Mouse (Mus musculus) midbrain, embryonic 11.5 days (tissue): Measurements from ENCODE around the gene Tmem127. TPM values are rescaled to one million over a fixed set of nuclear protein-coding genes. Genes with fewer than 3 reads are reported as not detected.
"Not testable (repeated sequence)": the region's sequence is repeated elsewhere in the genome, so short reads cannot be mapped to it uniquely, and the experiment has no call there.

ENCODE experiments used
- ATAC-seq: fragments of 200-750 bp; cut with Nextera tagmentation; 2 replicates; pipeline ENCODE4 v1.8.0; 2017; ENCODE audit warnings: moderate TSS enrichment, moderate library complexity; ENCODE audit not compliant: low FRiP score
- DNase-seq: peaks from one replicate; pipeline ENCODE4 v3.0.0; 2015; ENCODE audit warnings: low spot score; ENCODE audit errors: missing footprints
- H3K27ac ChIP-seq: fragments of 300-500 bp; sonication (generic); 2 replicates; pipeline ENCODE4 v1.5.1; 2014; ENCODE audit warnings: low read depth, low read length
- H3K27me3 ChIP-seq: fragments of 300-500 bp; sonication (generic); 2 replicates; pipeline ENCODE4 v1.6.1; 2014; ENCODE audit warnings: mild to moderate bottlenecking, low read length, moderate library complexity, mixed read lengths; ENCODE audit not compliant: control insufficient read depth, insufficient read depth
- H3K36me3 ChIP-seq: fragments of 300-500 bp; sonication (generic); 2 replicates; pipeline ENCODE4 v1.6.1; 2014; ENCODE audit warnings: mild to moderate bottlenecking, low read length, moderate library complexity, mixed read lengths; ENCODE audit not compliant: control insufficient read depth, insufficient read depth
- H3K4me1 ChIP-seq: fragments of 300-500 bp; sonication (generic); 2 replicates; pipeline ENCODE4 v1.6.1; 2014; ENCODE audit warnings: low read length; ENCODE audit not compliant: control insufficient read depth, insufficient read depth
- H3K4me2 ChIP-seq: fragments of 300-500 bp; sonication (generic); 2 replicates; pipeline ENCODE4 v1.6.1; 2014; ENCODE audit warnings: mild to moderate bottlenecking, moderate library complexity
- H3K4me3 ChIP-seq: fragments of 300-500 bp; sonication (generic); 2 replicates; pipeline ENCODE4 v1.5.1; 2014; ENCODE audit warnings: low read depth, low read length
- H3K9ac ChIP-seq: fragments of 300-500 bp; sonication (generic); 2 replicates; pipeline ENCODE4 v1.6.1; 2014; ENCODE audit warnings: low read length
- H3K9me3 ChIP-seq: fragments of 300-500 bp; sonication (generic); 2 replicates; pipeline ENCODE4 v1.6.1; 2016; ENCODE audit warnings: low read length; ENCODE audit not compliant: control insufficient read depth
- WGBS: fragments of 180-500 bp; shearing (Covaris S2); extraction: QIAGEN DNeasy Blood & Tissue Kit; methylation state at CpG from one replicate; pipeline ENCODE4 v1.1.7; 2014; 5-methylcytosine and 5-hydroxymethylcytosine counted together
- polyA plus RNA-seq: library from polyadenylated mRNA; unstranded; fragments of >200 nt; fragmentation: Nextera tagmentation; extraction: Ambion mirVana; gene quantifications from 2 replicates; pipeline ENCODE4 v1.2.1, GENCODE M21; 2014

Gene Tmem127
- polyA plus RNA-seq, 1 experiment from 2014 or later, result 24.6 TPM

DNA sequence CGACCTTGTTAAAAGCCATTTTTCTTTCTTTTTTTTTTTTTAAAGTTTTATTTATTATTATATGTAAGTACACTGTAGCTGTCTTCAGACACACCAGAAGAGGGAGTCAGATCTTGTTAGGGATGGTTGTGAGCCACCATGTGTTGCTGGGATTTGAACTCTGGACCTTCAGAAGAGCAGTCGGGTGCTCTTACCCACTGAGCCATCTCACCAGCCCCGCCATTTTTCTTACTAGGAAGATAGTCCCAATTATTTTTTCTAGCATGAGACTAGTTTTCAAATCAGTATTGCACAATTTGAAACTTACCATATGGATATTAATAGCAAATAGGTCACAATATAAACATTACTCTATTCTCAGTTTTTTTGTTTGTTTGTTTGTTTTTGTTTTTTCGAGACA, 24.3 kb downstream of the Tmem127 start:
- WGBS, result 87% methylated on average over 4 of the region's 4 CpGs
- not testable (repeated sequence) for H3K36me3 ChIP-seq, H3K4me2 ChIP-seq, H3K27me3 ChIP-seq, H3K4me3 ChIP-seq, ATAC-seq, H3K4me1 ChIP-seq, DNase-seq, H3K9me3 ChIP-seq, H3K27ac ChIP-seq, H3K9ac ChIP-seq

DNA sequence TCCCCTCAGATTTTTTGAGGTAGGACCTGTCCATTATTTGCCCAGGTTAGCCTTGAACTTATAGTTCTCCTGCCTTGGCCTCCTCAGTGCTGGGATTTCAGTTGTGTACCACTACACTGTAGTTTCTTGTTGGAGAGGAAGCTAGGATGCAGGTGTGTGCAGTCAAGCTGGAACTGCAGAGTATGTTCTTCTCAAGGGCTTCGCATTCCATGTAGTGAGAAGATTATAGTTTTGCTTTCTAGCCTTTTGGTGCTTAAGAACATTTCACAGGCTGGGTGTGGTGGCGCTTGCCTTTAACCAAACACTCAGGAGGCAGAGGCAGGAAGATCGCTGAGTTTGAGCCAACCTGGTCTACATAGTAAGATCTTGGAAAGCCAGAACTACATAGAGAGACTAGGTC, 25.1 kb downstream of the Tmem127 start:
- DNase-seq (no peak), ATAC-seq (no peak)
- no peak overlapping the region for H3K9ac ChIP-seq
- H3K36me3 ChIP-seq, result no peaks in the 10 kb centered on the region
- H3K27me3 ChIP-seq, result no peaks in the 10 kb centered on the region
- no peak overlapping the region for H3K27ac ChIP-seq
- peaks cover 6% of the 10 kb centered on the region; the same call in 1 of the 2 replicates for H3K4me1 ChIP-seq
- H3K9me3 ChIP-seq, result no peaks in the 10 kb centered on the region
- 93% methylated on average over 3 of the region's 3 CpGs for WGBS
- no peak overlapping the region for H3K4me3 ChIP-seq
- no peak overlapping the region for H3K4me2 ChIP-seq

DNA sequence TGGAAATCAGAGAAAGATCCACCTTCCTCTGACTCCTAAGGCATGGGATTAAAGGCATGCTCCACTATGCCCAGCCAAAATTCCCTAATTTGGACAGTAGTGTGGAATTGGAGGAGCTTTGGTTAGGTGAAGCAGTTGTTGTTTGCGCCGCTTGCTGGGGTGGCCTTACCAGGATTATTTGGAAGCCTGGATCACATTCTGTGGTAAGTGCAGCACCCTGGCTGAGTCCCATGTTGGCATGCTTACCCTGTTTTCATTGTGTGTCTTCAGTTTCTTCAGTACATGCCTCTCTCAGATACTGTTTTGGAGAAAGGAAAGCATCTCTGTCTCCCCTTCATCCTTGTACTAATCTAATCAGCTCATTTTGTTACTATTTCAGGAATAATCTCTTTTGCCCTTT, 26.9 kb downstream of the Tmem127 start:
- Histone ChIP-seq H3K27ac (no peak overlapping the region), H3K4me2 (no peak overlapping the region), H3K4me1 (peaks cover 6% of the 10 kb centered on the region; the same call in 1 of the 2 replicates), H3K36me3 (no peaks in the 10 kb centered on the region), H3K9ac (no peak overlapping the region), H3K4me3 (no peak overlapping the region), H3K9me3 (no peaks in the 10 kb centered on the region), H3K27me3 (no peaks in the 10 kb centered on the region)
- ATAC-seq (no peak), DNase-seq (no peak)
- 97% methylated on average over 2 of the region's 2 CpGs for WGBS

DNA sequence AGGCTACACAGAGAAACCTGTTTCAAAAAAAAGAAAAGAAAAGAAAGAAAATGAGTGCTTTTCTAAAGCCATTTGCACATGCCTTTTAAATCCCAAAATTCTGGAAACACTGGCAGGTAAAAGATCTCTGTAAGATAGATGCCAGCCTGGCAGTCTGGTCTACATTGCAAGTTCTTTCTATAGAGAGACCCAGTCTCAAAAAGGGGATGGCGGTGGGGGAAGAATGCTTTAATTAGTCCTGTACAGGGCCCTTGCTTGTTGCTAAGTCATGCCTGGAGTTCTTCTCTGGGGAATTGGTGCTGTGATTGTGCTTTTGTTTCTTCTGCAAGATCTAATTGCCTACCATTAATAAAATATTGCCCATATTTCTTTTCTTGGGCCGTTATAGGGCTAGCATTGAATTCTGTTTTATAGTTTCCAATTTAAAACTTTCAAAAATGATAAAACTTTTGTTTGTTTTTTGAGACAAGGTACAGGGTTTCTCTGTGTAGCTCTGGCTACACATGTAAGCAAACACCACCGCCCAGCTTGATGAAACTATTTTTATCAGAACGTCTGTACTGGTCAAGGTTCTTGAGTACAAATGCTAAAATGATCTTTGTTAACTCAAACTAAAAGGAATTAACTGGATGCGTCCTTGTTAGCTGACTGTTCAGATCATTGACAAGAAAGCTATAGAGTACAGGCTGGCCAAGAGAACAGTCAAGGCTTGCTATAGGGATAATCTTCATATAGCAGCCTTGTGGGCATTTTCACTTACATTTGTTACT, 28.0 kb downstream of the Tmem127 start:
- H3K4me1 ChIP-seq, result peaks cover 6% of the 10 kb centered on the region; the same call in 1 of the 2 replicates
- no peak overlapping the region for H3K9ac ChIP-seq
- WGBS, result 88% methylated on average over 5 of the region's 5 CpGs
- H3K27me3 ChIP-seq, result no peaks in the 10 kb centered on the region
- no peak overlapping the region for H3K4me3 ChIP-seq
- DNase-seq (no peak), ATAC-seq (no peak)
- H3K9me3 ChIP-seq, result no peaks in the 10 kb centered on the region
- no peak overlapping the region for H3K4me2 ChIP-seq
- no peak overlapping the region for H3K27ac ChIP-seq
- no peaks in the 10 kb centered on the region for H3K36me3 ChIP-seq

DNA sequence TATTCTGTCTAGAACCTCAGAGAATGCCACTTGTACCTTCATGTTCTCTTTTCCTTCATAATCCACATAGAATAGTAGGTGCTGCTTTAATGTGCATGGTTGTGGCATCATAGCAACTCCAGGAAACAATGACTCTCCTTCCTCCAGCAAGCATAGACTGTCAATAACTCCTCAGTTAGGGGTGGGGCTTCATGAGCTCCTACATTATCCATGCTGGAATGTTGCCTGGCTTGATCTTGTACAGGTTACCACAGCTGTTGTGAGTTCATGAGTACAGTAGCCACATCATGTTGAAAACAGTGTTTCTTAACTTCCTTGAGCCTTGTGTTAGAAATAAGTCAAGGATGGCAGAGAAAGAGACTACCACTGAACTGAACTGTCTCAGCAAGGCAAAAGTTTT, 30.5 kb downstream of the Tmem127 start:
- H3K9me3 ChIP-seq, result no peaks in the 10 kb centered on the region
- no peak overlapping the region for H3K27ac ChIP-seq
- H3K4me3 ChIP-seq, result no peak overlapping the region
- no peaks in the 10 kb centered on the region for H3K36me3 ChIP-seq
- H3K27me3 ChIP-seq, result no peaks in the 10 kb centered on the region
- H3K4me1 ChIP-seq, result 0 out of 2 replicates have a peak, but pooled peaks cover 2% of the 10 kb centered on the region
- DNase-seq (no peak), ATAC-seq (no peak)
- no peak overlapping the region for H3K4me2 ChIP-seq
- no peak overlapping the region for H3K9ac ChIP-seq

DNA sequence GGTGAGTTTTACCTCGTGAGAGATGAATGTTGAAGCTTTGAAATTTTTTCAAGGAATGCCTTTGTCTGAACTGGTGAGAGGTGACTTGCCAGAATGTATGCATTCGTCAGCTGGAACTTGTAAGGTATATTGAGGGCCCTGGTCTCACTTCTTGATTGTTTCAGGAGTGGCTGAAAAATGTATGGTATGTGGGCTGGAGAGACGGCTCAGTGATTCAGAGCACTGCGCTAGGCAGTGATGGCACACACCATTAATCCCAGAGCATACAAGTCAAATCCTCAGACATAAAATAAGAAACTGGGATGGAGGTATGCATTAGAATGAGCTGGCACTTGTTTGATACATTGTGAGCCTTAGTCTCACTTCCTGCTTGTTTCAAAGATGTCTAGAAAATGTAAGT, 44.5 kb downstream of the Tmem127 start:
- H3K27ac ChIP-seq, result no peak overlapping the region
- WGBS, result 80% methylated on average over 4 of the region's 4 CpGs

DNA sequence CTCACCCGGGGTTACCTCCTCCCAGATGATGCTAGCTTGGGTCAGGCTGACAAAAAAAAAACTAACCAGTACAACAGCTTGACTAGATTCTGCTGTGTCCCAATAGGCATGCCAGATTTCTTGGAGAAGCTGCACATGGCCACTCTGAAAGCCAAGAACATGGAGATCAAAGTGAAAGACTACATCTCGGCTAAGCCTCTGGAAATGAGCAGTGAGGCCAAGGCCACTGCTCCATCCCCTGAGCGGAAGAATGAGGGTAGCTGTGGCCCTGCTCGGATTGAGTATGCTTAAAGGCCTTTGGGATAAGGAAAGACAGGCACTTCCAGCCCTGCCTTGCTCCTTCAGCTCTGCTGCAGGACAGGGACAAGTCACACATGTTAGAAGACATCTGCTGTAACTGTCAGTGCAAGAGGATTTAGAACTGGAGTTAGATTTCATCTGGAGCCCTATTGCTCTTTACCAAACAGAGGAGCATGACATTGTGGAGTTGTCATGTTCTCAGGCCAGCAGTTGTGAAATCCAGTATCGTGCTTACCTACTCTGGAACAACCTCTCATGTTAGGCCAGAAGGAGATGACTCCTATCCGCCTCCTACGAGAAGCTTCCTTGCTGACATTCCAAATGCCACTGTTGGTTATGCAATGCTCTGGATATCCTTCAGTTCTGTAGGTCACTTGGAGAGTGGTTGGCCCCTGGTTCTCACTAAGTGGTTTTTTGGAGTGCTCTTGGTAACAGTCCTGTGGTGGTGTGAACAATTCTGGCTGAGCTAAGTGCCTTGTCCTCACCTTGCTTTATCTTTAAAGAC, 49.5 kb downstream of the Tmem127 start:
- WGBS, result 93% methylated on average over 7 of the region's 7 CpGs
- Histone ChIP-seq H3K9ac (no peak overlapping the region), H3K4me2 (no peak overlapping the region), H3K9me3 (no peaks in the 10 kb centered on the region), H3K4me3 (no peak overlapping the region), H3K4me1 (no peaks in the 10 kb centered on the region), H3K27ac (no peak overlapping the region), H3K27me3 (no peaks in the 10 kb centered on the region), H3K36me3 (peaks cover 21% of the 10 kb centered on the region)
- DNase-seq, result no peak
- no peak for ATAC-seq

More for the DNA sequence above, 44.5 kb downstream of the Tmem127 start:
- Histone ChIP-seq H3K4me2 (no peak overlapping the region), H3K27me3 (no peaks in the 10 kb centered on the region), H3K4me1 (no peaks in the 10 kb centered on the region), H3K36me3 (peaks cover 11% of the 10 kb centered on the region), H3K4me3 (no peak overlapping the region), H3K9me3 (no peaks in the 10 kb centered on the region), H3K9ac (no peak overlapping the region)
- ATAC-seq, result no peak
- DNase-seq, result peak; percentile 4

DNA sequence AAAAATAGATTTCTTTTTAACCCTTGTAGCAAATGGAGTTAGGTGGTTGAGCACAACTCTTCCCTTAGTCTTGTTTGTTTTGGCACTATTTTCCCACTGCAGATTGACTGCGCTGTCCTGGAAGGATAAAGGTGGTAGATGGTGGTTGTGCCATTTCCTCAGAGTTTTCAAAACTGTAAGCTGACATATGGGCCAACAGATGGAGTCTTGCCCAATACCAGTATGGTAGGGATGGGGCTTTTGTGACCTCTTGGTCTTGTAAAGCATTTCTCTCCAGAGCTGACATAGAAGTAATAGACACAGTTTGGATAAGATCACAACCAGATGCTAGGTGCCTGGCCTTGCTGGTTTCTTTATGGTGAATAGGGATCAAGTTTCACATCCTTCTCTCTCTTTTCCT, 50.3 kb downstream of the Tmem127 start:
- Histone ChIP-seq H3K4me2 (no peak overlapping the region), H3K36me3 (peaks cover 19% of the 10 kb centered on the region), H3K27me3 (no peaks in the 10 kb centered on the region), H3K4me3 (no peak overlapping the region), H3K9ac (no peak overlapping the region), H3K4me1 (no peaks in the 10 kb centered on the region), H3K9me3 (no peaks in the 10 kb centered on the region), H3K27ac (no peak overlapping the region)
- DNase-seq (no peak), ATAC-seq (no peak)
- 95% methylated on average over 1 of the region's 1 CpGs for WGBS

DNA sequence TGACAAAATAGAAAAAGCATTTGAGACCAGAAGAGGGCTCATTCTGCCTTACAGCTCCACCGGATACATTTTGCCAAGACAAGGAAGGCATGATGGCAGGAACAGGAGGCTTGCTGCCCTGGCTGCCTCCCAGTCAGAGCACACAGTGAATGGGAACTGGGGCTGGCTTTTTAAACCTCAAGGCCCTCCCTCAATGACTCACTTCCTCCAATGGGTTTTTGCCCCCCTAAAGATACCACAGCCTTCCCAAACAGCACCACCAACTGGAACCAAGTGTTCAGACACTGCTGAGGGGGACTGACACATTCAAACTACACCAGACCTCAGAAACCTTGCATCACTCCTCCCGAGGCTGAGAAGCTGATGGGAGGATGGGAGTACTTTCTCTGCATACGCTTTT, 53.0 kb downstream of the Tmem127 start:
- Histone ChIP-seq H3K4me1 (no peaks in the 10 kb centered on the region), H3K9me3 (no peaks in the 10 kb centered on the region), H3K4me2 (no peak overlapping the region), H3K27me3 (no peaks in the 10 kb centered on the region), H3K4me3 (no peak overlapping the region), H3K9ac (no peak overlapping the region), H3K36me3 (peaks cover 16% of the 10 kb centered on the region), H3K27ac (no peak overlapping the region)
- ATAC-seq (no peak), DNase-seq (no peak)
- 83% methylated on average over 3 of the region's 3 CpGs for WGBS
